Mouse (Mus musculus) intestine, postnatal 0 days (tissue): Measurements from ENCODE around the gene Pde11a. TPM values are rescaled to one million over a fixed set of nuclear protein-coding genes. Genes with fewer than 3 reads are reported as not detected.
A peak's percentile ranks its signal among the peaks of the same experiment; 100 is the strongest.

Source experiments
- ATAC-seq: fragments of 200-750 bp; cut with Nextera tagmentation; 2 replicates; pipeline ENCODE4 v1.8.0; 2017; ENCODE audit warnings: mild to moderate bottlenecking, moderate TSS enrichment, moderate library complexity
- H3K27ac ChIP-seq: fragments of 300-500 bp; sonication (generic); 2 replicates; pipeline ENCODE4 v1.5.1; 2014; ENCODE audit warnings: mild to moderate bottlenecking, low read depth, low read length, moderate library complexity
- H3K27me3 ChIP-seq: fragments of 300-500 bp; sonication (generic); replicated peaks from 2 replicates; pipeline ENCODE4 v1.6.1; 2014; ENCODE audit warnings: low read length, mixed read lengths; ENCODE audit not compliant: control insufficient read depth, insufficient read depth
- H3K36me3 ChIP-seq: fragments of 300-500 bp; sonication (generic); 2 replicates; pipeline ENCODE4 v1.6.1; 2014; ENCODE audit warnings: mild to moderate bottlenecking, moderate library complexity; ENCODE audit not compliant: control insufficient read depth, insufficient read depth
- H3K4me1 ChIP-seq: fragments of 300-500 bp; sonication (generic); replicated peaks from 2 replicates; pipeline ENCODE4 v1.6.1; 2014; ENCODE audit warnings: antibody characterized with exemption, low read length, mixed read lengths; ENCODE audit not compliant: control insufficient read depth, insufficient read depth
- H3K4me2 ChIP-seq: fragments of 300-500 bp; sonication (generic); replicated peaks from 2 replicates; pipeline ENCODE4 v1.6.1; 2014; ENCODE audit warnings: low read depth, mild to moderate bottlenecking, moderate library complexity
- H3K4me3 ChIP-seq: fragments of 300-500 bp; sonication (generic); 2 replicates; pipeline ENCODE4 v1.5.1; 2014; ENCODE audit warnings: low read depth, low read length
- H3K9ac ChIP-seq: fragments of 300-500 bp; sonication (generic); 2 replicates; pipeline ENCODE4 v1.6.1; 2014; ENCODE audit warnings: mild to moderate bottlenecking, low read depth, low read length
- H3K9me3 ChIP-seq: fragments of 300-500 bp; sonication (generic); 2 replicates; pipeline ENCODE4 v1.6.1; 2016; ENCODE audit warnings: mixed run types; ENCODE audit not compliant: control insufficient read depth
- CTCF ChIP-seq: sonication (generic); IDR thresholded peaks from 2 replicates; pipeline ENCODE4 v1.5.1; 2016; ENCODE audit warnings: low read depth, mild to moderate bottlenecking, control low read depth, antibody characterized with exemption, moderate library complexity
- WGBS: fragments of 180-500 bp; shearing (Covaris S2); extraction: QIAGEN DNeasy Blood & Tissue Kit; methylation state at CpG from one replicate; pipeline ENCODE4 v1.1.7; 2014; 5-methylcytosine and 5-hydroxymethylcytosine counted together
- polyA plus RNA-seq: library from polyadenylated mRNA; unstranded; fragments of >200 nt; fragmentation: Nextera tagmentation; extraction: Ambion mirVana; gene quantifications from 2 replicates; pipeline ENCODE4 v1.2.1, GENCODE M21; 2015

Pde11a gene
- polyA plus RNA-seq, 1 experiment from 2014 or later = 0.17 TPM

DNA sequence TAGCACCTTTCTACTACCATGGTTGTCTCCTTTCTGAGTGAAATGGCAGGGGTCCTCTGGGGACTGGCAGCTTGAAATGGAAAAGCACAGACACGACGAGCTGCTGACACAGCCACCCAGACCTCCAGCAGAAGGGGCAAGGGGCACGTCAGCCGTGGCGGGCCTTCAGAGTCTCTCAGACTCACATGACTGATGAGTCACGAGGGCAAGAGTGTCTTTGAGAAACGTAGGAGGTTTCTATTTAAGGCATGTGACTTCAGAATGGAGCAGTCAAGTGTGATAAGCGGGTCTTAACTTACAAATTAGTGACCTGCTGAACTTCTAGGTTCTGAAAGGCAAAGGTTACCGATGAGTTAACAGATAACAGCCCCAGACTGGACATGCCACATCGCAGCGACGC, 340.8 kb downstream of the Pde11a start:
- Histone ChIP-seq H3K4me3 (no peak overlapping the region), H3K27ac (peak overlapping the region; percentile 41), H3K27me3 (0 out of 2 replicates have a peak, but pooled peaks cover 6% of the 10 kb centered on the region), H3K36me3 (no peaks in the 10 kb centered on the region), H3K9me3 (no peaks in the 10 kb centered on the region), H3K4me2 (no peak overlapping the region), H3K4me1 (no peaks in the 10 kb centered on the region), H3K9ac (no peak overlapping the region)
- no peak for TF ChIP-seq CTCF
- ATAC-seq = peak; percentile 84
- WGBS = 43% methylated on average over 12 of the region's 12 CpGs

- ATAC-seq = no peak
- no peak overlapping the region for H3K27ac ChIP-seq
- no peak overlapping the region for H3K9ac ChIP-seq
- no peaks in the 10 kb centered on the region for H3K9me3 ChIP-seq
- TF ChIP-seq CTCF = no peak
- no peaks in the 10 kb centered on the region for H3K27me3 ChIP-seq
- no peaks in the 10 kb centered on the region for H3K36me3 ChIP-seq
- WGBS = 95% methylated on average over 11 of the region's 11 CpGs
- no peaks in the 10 kb centered on the region for H3K4me1 ChIP-seq
- H3K4me2 ChIP-seq = no peak overlapping the region
- no peak overlapping the region for H3K4me3 ChIP-seq
Observed at GRCm38 (mm10) chr2:75994841-75995240, 343.7 kb downstream of the Pde11a start.

DNA sequence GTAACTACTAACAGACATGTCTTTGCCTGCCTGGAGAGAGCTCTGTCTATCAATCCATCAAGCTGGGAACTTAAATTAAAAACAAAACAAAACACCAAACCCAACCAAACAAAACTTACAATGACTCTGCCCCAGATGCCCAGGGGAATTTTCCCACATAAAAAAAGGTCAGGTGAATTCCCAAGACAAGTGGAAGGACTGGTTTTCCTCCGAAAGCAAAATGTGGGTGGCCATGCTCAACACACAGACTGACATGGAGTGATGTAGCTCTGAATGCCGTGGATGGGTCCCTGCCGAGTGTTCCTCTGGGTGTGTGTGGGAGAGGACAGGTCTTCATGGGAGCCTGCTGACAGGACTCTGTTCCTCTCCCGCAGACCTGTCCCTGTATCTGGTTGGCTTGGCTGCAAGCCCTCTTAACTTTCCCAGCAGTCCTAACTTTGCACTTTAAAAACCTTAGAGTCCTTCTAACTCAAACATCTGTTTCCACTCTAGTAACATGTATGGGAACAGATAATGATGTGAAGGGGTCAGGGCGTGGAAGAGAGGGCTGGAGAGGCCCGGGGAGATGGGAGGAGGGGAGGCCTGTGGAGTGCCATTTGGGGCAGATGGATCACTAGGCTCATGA, 346.9 kb downstream of the Pde11a start:
- Histone ChIP-seq H3K4me2 (no peak overlapping the region), H3K4me3 (no peak overlapping the region), H3K9me3 (no peaks in the 10 kb centered on the region), H3K4me1 (no peaks in the 10 kb centered on the region), H3K27me3 (no peaks in the 10 kb centered on the region), H3K27ac (no peak overlapping the region), H3K9ac (no peak overlapping the region), H3K36me3 (no peaks in the 10 kb centered on the region)
- TF ChIP-seq CTCF = no peak
- WGBS = 51% methylated on average over 6 of the region's 6 CpGs
- ATAC-seq = no peak

DNA sequence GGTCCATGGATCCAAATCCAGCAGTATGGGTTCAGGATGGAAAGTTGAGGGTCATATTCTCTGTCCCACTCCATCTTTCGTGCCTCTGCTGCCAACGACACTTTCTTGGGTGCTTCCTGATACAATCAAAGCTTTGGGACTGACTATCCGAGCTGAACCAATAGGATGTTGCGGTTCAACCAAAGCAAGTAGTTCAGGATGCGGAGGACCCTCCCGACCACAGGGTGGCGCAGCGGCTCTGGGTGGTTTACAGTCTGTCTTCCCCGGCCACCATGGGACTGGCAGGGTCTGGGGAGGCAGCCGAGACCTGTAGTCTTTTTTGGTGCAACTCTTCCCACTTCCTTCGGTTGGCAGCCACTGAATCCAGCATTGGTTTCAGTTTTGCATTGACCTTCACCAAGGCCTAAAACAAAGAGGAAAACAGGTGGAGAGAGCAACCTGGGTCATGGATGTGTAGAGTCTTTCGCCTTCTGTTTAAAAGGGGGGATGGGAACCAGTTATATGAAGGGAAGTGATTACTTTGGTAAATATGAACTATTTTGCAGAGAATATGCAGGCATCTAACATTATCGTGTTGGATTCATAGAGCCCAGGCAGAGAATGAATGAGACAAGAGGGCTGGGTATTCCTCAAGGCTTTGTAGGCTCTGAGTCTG, 347.6 kb downstream of the Pde11a start:
- H3K9me3 ChIP-seq = no peaks in the 10 kb centered on the region
- no peaks in the 10 kb centered on the region for H3K27me3 ChIP-seq
- no peak for ATAC-seq
- no peak overlapping the region for H3K9ac ChIP-seq
- no peak overlapping the region for H3K27ac ChIP-seq
- no peaks in the 10 kb centered on the region for H3K4me1 ChIP-seq
- no peaks in the 10 kb centered on the region for H3K36me3 ChIP-seq
- peak; percentile 77 for TF ChIP-seq CTCF
- H3K4me2 ChIP-seq = no peak overlapping the region
- no peak overlapping the region for H3K4me3 ChIP-seq
- 65% methylated on average over 13 of the region's 13 CpGs for WGBS

GRCm38 (mm10) chr2:75989694-75990093, 348.9 kb downstream of the Pde11a start:
- Histone ChIP-seq H3K9ac (no peak overlapping the region), H3K9me3 (no peaks in the 10 kb centered on the region), H3K4me2 (no peak overlapping the region), H3K27ac (no peak overlapping the region), H3K4me3 (no peak overlapping the region), H3K36me3 (no peaks in the 10 kb centered on the region), H3K4me1 (no peaks in the 10 kb centered on the region), H3K27me3 (no peaks in the 10 kb centered on the region)
- ATAC-seq = no peak
- 80% methylated on average over 4 of the region's 4 CpGs for WGBS
- TF ChIP-seq CTCF = no peak

DNA sequence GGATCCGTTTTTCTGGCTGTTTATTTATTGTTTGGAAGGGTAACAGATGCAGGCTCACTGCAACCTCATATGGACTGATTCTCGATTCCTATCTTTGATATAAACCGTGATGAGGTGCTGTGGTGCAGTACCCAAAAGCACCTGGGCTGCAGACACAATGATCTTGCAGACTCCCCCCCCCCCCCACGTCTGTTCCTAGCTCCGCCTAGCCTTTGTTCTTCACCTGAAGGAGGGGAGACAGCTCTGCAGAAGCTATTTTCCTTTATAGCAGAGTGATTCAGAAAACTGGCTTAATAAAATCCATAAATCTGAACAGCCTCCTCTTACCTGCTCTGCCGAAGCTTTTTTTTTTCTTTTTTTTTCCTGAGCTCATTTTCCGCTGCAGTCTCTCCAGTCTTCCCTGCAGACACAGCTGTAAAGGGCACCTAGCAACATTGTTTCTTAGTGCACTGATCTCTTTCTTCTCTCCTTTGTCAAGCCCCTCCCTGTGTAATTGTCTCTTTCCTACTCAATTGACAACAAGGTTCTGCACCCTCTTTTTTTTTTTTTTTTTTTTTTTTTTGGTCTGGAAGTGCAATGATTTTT, 349.7 kb downstream of the Pde11a start:
- Histone ChIP-seq H3K9ac (no peak overlapping the region), H3K4me3 (no peak overlapping the region), H3K4me1 (no peaks in the 10 kb centered on the region), H3K4me2 (no peak overlapping the region), H3K27ac (no peak overlapping the region), H3K27me3 (no peaks in the 10 kb centered on the region), H3K36me3 (no peaks in the 10 kb centered on the region), H3K9me3 (no peaks in the 10 kb centered on the region)
- WGBS = 35% methylated on average over 7 of the region's 7 CpGs
- ATAC-seq = no peak
- TF ChIP-seq CTCF = no peak
